Mouse (Mus musculus) central nervous system, embryonic 18 days (tissue): Measurements from ENCODE around the gene Usf2. TPM values are rescaled to one million over a fixed set of nuclear protein-coding genes. Genes with fewer than 3 reads are reported as not detected.

Experiments used
- polyA plus RNA-seq: library from polyadenylated mRNA; depleted of rRNA; stranded (reverse); fragments of >200 nt; gene quantifications from 2 replicates; pipeline ENCODE4 v1.2.3, GENCODE M21; 2012; rRNA removed

Gene Usf2
- polyA plus RNA-seq: 151 and 162 TPM in 2 replicates

GRCm38 (mm10) chr7:30956756-30957366 is at the start of gene Usf2:
TSS of gene Usf2 (minus strand) at chr7:30956803.

GRCm38 (mm10) chr7:30973501-30974289 is 17.1 kb upstream of the Usf2 start, which contains the start of gene Fam187b:
TSS of gene Fam187b (plus strand) at chr7:30973790.

GRCm38 (mm10) chr7:30973251-30973500 is 16.6 kb upstream of the Usf2 start, which contains the start of gene Lsr:
TSS of gene Lsr (minus strand) at chr7:30973464.

GRCm38 (mm10) chr7:30943909-30944635 is 12.5 kb downstream of the Usf2 start, which contains the start of gene Hamp:
TSS of gene Hamp (minus strand) at chr7:30944032.

GRCm38 (mm10) chr7:30924581-30924980 is 32.0 kb downstream of the Usf2 start, which contains the start of gene Hamp2:
TSS of gene Hamp2 (minus strand) at chr7:30924681.

GRCm38 (mm10) chr7:30914732-30915131 is 41.9 kb downstream of the Usf2 start, which contains the start of gene Mag:
TSS of gene Mag (minus strand) at chr7:30914873.

Other genes with a start within 250 kb of the Usf2 start
- 2.9 and 3.7 TPM in 2 replicates for gene Atp4a, start 244.6 kb downstream of the Usf2 start, polyA plus RNA-seq
- 226 TPM in 2 replicates for gene Tmem147, start 227.3 kb downstream of the Usf2 start, polyA plus RNA-seq
- 0.13 and 0.17 TPM in 2 replicates for gene Gapdhs, start 213.1 kb downstream of the Usf2 start, polyA plus RNA-seq
- gene Sbsn, start 205.3 kb downstream of the Usf2 start, polyA plus RNA-seq: 4.8 and 16.7 TPM in 2 replicates
- 4.2 and 71.6 TPM in 2 replicates for gene Dmkn, start 193.0 kb downstream of the Usf2 start, polyA plus RNA-seq
- 0.41 and 2.3 TPM in 2 replicates for gene Krtdap, start 168.9 kb downstream of the Usf2 start, polyA plus RNA-seq
- gene Ffar2, start 133.0 kb downstream of the Usf2 start, polyA plus RNA-seq: 0.12 and 0.36 TPM in 2 replicates
- gene Ffar3, start 100.6 kb downstream of the Usf2 start, polyA plus RNA-seq: 0.04 TPM in 1 of 2 replicates, not detected in the other
- not detected in 2 replicates for gene Ffar1, start 95.2 kb downstream of the Usf2 start, polyA plus RNA-seq
- gene Cd22, start 76.5 kb downstream of the Usf2 start, polyA plus RNA-seq: 0.05 and 0.28 TPM in 2 replicates
- gene Mag, start 41.9 kb downstream of the Usf2 start, polyA plus RNA-seq: 2.1 and 3.7 TPM in 2 replicates
- gene Hamp2, start 32.1 kb downstream of the Usf2 start, polyA plus RNA-seq: not detected in 2 replicates
- 0.30 TPM in 1 of 2 replicates, not detected in the other for gene Hamp, start 12.8 kb downstream of the Usf2 start, polyA plus RNA-seq
- 15.1 and 19.2 TPM in 2 replicates for gene Lsr, start 16.7 kb upstream of the Usf2 start, polyA plus RNA-seq
- gene Fam187b, start 17.0 kb upstream of the Usf2 start, polyA plus RNA-seq: 0.39 and 0.44 TPM in 2 replicates
- 25.6 and 27.1 TPM in 2 replicates for gene Fxyd5, start 85.7 kb upstream of the Usf2 start, polyA plus RNA-seq
- gene Fxyd7, start 94.7 kb upstream of the Usf2 start, polyA plus RNA-seq: 181 and 192 TPM in 2 replicates
- 15.8 and 27.5 TPM in 2 replicates for gene Fxyd1, start 100.4 kb upstream of the Usf2 start, polyA plus RNA-seq
- 1.1 and 2.0 TPM in 2 replicates for gene Lgi4, start 102.5 kb upstream of the Usf2 start, polyA plus RNA-seq
- 0.12 and 1.5 TPM in 2 replicates for gene Fxyd3, start 119.9 kb upstream of the Usf2 start, polyA plus RNA-seq
- gene Hpn, start 158.5 kb upstream of the Usf2 start, polyA plus RNA-seq: 0.83 and 0.88 TPM in 2 replicates
- gene Scn1b, start 170.2 kb upstream of the Usf2 start, polyA plus RNA-seq: 40.6 and 44.1 TPM in 2 replicates
- gene Gramd1a, start 199.1 kb upstream of the Usf2 start, polyA plus RNA-seq: 407 and 430 TPM in 2 replicates